Mouse (Mus musculus) stomach, postnatal 0 days (tissue): Measurements from ENCODE around the gene Wdr74.

ENCODE experiments used
- CTCF ChIP-seq: IDR thresholded peaks from 2 replicates; pipeline ENCODE4 v1.5.1; 2016; ENCODE audit warnings: antibody characterized with exemption, low read depth, mild to moderate bottlenecking, moderate library complexity
- EP300 ChIP-seq: optimal IDR thresholded peaks from 2 replicates; pipeline ENCODE3; 2016; ENCODE audit warnings: antibody characterized with exemption

DNA sequence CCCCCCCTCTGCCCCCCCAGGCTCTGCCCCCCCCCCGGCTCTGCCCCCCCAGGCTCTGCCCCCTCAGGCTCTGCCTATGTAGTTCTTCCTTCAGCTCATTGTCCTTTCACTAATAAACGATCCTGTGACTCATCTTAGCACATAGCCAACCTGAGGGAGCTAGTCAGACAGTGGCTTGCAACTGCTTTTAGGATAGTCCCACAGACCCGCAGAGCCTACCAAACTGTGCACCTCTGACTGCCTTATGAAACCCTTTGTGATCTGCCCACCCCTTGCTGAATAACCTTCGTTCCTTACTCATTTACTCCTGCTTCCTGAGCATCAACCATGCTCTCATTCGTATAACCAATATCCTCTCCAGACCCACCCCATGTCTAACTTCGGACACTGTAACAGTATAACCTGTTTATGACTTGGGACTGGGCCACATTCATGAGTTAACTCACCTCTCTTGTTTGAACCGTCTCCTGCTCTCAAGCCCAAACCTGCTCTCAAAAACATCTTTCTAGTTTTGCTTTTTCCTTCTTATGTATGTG, 29.4 kb upstream of the Wdr74 start:
- TF ChIP-seq CTCF = no peak
- no peak for TF ChIP-seq EP300
